Comparison of ENCODE assay signal across 8 mouse cellular contexts in genomic region chr17:78201221-78202058, GRCm38 (mm10). TPM values are rescaled to one million over a fixed set of nuclear protein-coding genes. Genes with fewer than 3 reads are reported as not detected.
DNase-seq lines count a peak whose midpoint lies in the region; ATAC-seq lines count a peak whose summit lies in the region.

No protein-coding gene starts in this region.

- DNase-seq in lung, postnatal 25 days (ENCODE audit: low spot score) = no peak
- DNase-seq in adrenal gland, adult 18-20 months (ENCODE audit: low spot score in 2 of 2) = peak; percentile 44 to 45
- DNase-seq in liver, embryonic 11.5 days (ENCODE audit: low spot score) = peak; percentile 50
- no peak for DNase-seq in frontal cortex, adult 2 months (ENCODE audit: extremely low spot score in 1 of 2, low spot score in 1 of 2)

- H3K27me3 ChIP-seq in lung, embryonic 16.5 days (ENCODE audit: control insufficient read depth, insufficient read depth, low read depth, low read length) = peaks cover 31% of the 10 kb centered on the region
- peaks cover 13% of the 10 kb centered on the region for H3K27me3 ChIP-seq in embryonic facial prominence, embryonic 13.5 days
- no peaks in the 10 kb centered on the region for H3K27me3 ChIP-seq in hindbrain, embryonic 13.5 days
- H3K27me3 ChIP-seq in liver, embryonic 11.5 days (replicated peaks; ENCODE audit: control insufficient read depth, insufficient read depth, low read length) = peaks cover 3% of the 10 kb centered on the region; the same call in 1 of the 2 replicates
- no peaks in the 10 kb centered on the region for H3K27me3 ChIP-seq in neural tube, embryonic 15.5 days (replicated peaks)

- peak overlapping the region; percentile 86 for H3K4me2 ChIP-seq in lung, embryonic 16.5 days (ENCODE audit: low read depth, low read length)
- peak overlapping the region; percentile 97 for H3K4me2 ChIP-seq in embryonic facial prominence, embryonic 13.5 days
- H3K4me2 ChIP-seq in hindbrain, embryonic 13.5 days = peak overlapping the region; percentile 97
- H3K4me2 ChIP-seq in liver, embryonic 11.5 days = peak overlapping the region; percentile 94
- peak overlapping the region; percentile 94 for H3K4me2 ChIP-seq in neural tube, embryonic 15.5 days

- H3K36me3 ChIP-seq in lung, embryonic 16.5 days (ENCODE audit: control insufficient read depth, insufficient read depth, low read length) = no peaks in the 10 kb centered on the region
- H3K36me3 ChIP-seq in embryonic facial prominence, embryonic 13.5 days = no peaks in the 10 kb centered on the region
- no peaks in the 10 kb centered on the region for H3K36me3 ChIP-seq in hindbrain, embryonic 13.5 days
- H3K36me3 ChIP-seq in liver, embryonic 11.5 days (ENCODE audit: control insufficient read depth, insufficient read depth, low read length) = no peaks in the 10 kb centered on the region
- H3K36me3 ChIP-seq in neural tube, embryonic 15.5 days = no peaks in the 10 kb centered on the region

- H3K4me3 ChIP-seq in lung, embryonic 16.5 days (ENCODE audit: low read length) = peak overlapping the region; percentile 71
- peak overlapping the region; percentile 81 for H3K4me3 ChIP-seq in embryonic facial prominence, embryonic 13.5 days
- peak overlapping the region; percentile 92 for H3K4me3 ChIP-seq in hindbrain, embryonic 13.5 days
- H3K4me3 ChIP-seq in liver, embryonic 11.5 days (ENCODE audit: low read depth, low read length) = peak overlapping the region; percentile 64
- H3K4me3 ChIP-seq in neural tube, embryonic 15.5 days (replicated peaks) = peak overlapping the region; percentile 93

- H3K9ac ChIP-seq in lung, embryonic 16.5 days (ENCODE audit: low read length) = peak overlapping the region; percentile 76
- H3K9ac ChIP-seq in embryonic facial prominence, embryonic 13.5 days = peak overlapping the region; percentile 87
- H3K9ac ChIP-seq in hindbrain, embryonic 13.5 days = peak overlapping the region; percentile 90
- H3K9ac ChIP-seq in liver, embryonic 11.5 days (ENCODE audit: low read depth, low read length) = peak overlapping the region; percentile 72
- H3K9ac ChIP-seq in neural tube, embryonic 15.5 days (replicated peaks) = peak overlapping the region; percentile 83

- peak; percentile 43 for ATAC-seq in lung, embryonic 16.5 days (ENCODE audit: low read depth)
- ATAC-seq in embryonic facial prominence, embryonic 13.5 days (ENCODE audit: insufficient number of reproducible peaks, insufficient read depth, low FRiP score, low TSS enrichment, low read depth) = peak; percentile 32; the same call in 1 of the 2 replicates
- ATAC-seq in hindbrain, embryonic 13.5 days (ENCODE audit: low FRiP score) = peak; percentile 67
- peak; percentile 66 for ATAC-seq in liver, embryonic 11.5 days (replicated peaks; ENCODE audit: low FRiP score)
- peak; percentile 65 for ATAC-seq in neural tube, embryonic 15.5 days (ENCODE audit: low FRiP score)

- H3K27ac ChIP-seq in lung, embryonic 16.5 days (ENCODE audit: low read length) = no peak overlapping the region
- peak overlapping the region; percentile 98; the same call in 1 of the 2 replicates for H3K27ac ChIP-seq in embryonic facial prominence, embryonic 13.5 days
- H3K27ac ChIP-seq in hindbrain, embryonic 13.5 days = peak overlapping the region; percentile 93
- H3K27ac ChIP-seq in liver, embryonic 11.5 days (ENCODE audit: low read depth, low read length) = no peak overlapping the region
- peak overlapping the region; percentile 94 for H3K27ac ChIP-seq in neural tube, embryonic 15.5 days (replicated peaks)

- WGBS in lung, embryonic 16.5 days = under 1% methylated on average over 39 of the region's 39 CpGs
- under 1% methylated on average over 39 of the region's 39 CpGs for WGBS in embryonic facial prominence, embryonic 13.5 days
- under 1% methylated on average over 39 of the region's 39 CpGs for WGBS in hindbrain, embryonic 13.5 days
- under 1% methylated on average over 39 of the region's 39 CpGs for WGBS in liver, embryonic 11.5 days
- whole genome bisulfite sequencing in neural tube, embryonic 15.5 days = under 1% methylated on average over 39 of the region's 39 CpGs

- peaks cover 25% of the 10 kb centered on the region for H3K4me1 ChIP-seq in lung, embryonic 16.5 days (replicated peaks; ENCODE audit: control insufficient read depth, insufficient read depth, low read length)
- H3K4me1 ChIP-seq in embryonic facial prominence, embryonic 13.5 days = peaks cover 44% of the 10 kb centered on the region
- H3K4me1 ChIP-seq in hindbrain, embryonic 13.5 days (replicated peaks) = peaks cover 56% of the 10 kb centered on the region
- peaks cover 11% of the 10 kb centered on the region for H3K4me1 ChIP-seq in liver, embryonic 11.5 days (replicated peaks; ENCODE audit: control insufficient read depth, insufficient read depth, low read length)
- peaks cover 47% of the 10 kb centered on the region for H3K4me1 ChIP-seq in neural tube, embryonic 15.5 days

- no peaks in the 10 kb centered on the region for H3K9me3 ChIP-seq in lung, embryonic 16.5 days (ENCODE audit: control insufficient read depth, low read length)
- H3K9me3 ChIP-seq in embryonic facial prominence, embryonic 13.5 days = no peaks in the 10 kb centered on the region
- no peaks in the 10 kb centered on the region for H3K9me3 ChIP-seq in hindbrain, embryonic 13.5 days
- no peaks in the 10 kb centered on the region for H3K9me3 ChIP-seq in liver, embryonic 11.5 days (ENCODE audit: control insufficient read depth, low read length)
- H3K9me3 ChIP-seq in neural tube, embryonic 15.5 days (replicated peaks) = no peaks in the 10 kb centered on the region

RNA-seq across cellular contexts. Expression of gene Crim1, which starts 1.4 kb away (rescaled TPM):
- 4.7 and 5.1 TPM in 2 replicates for polyA plus RNA-seq in lung, embryonic 16.5 days (2015; fragmentation: Nextera tagmentation; extraction: Ambion mirVana)
- total RNA-seq in adrenal gland, adult 18-20 months (2021) = 10 to 100 TPM; 32.7 to 33.3 TPM
- polyA plus RNA-seq in embryonic facial prominence, embryonic 13.5 days (2015; fragmentation: Nextera tagmentation; extraction: Ambion mirVana) = 6.5 and 7.7 TPM in 2 replicates
- 9.8 and 10.4 TPM in 2 replicates for polyA plus RNA-seq in hindbrain, embryonic 13.5 days (2015; fragmentation: Nextera tagmentation; extraction: Ambion mirVana)
- polyA plus RNA-seq in liver, embryonic 11.5 days (2014; fragmentation: Nextera tagmentation; extraction: Ambion mirVana) = 1.9 and 2.7 TPM in 2 replicates
- 15.8 and 17.4 TPM in 2 replicates for polyA plus RNA-seq in neural tube, embryonic 15.5 days (2015; fragmentation: Nextera tagmentation; extraction: Ambion mirVana)
- polyA plus RNA-seq in frontal cortex, adult 2 months (2012; rRNA removed) = 23.7 and 33.3 TPM in 2 replicates

Comparison
In these comparisons a context has a peak if more than half of its experiments do, and no peak if none do; other contexts are left out.
1. H3K27ac ChIP-seq: peak in embryonic facial prominence, embryonic 13.5 days (single experiment), hindbrain, embryonic 13.5 days (single experiment) and neural tube, embryonic 15.5 days (single experiment); none in lung, embryonic 16.5 days (single experiment) and liver, embryonic 11.5 days (single experiment).
2. DNase-seq: peak in adrenal gland, adult 18-20 months (2 of 2) and liver, embryonic 11.5 days (single experiment); none in lung, postnatal 25 days (single experiment) and frontal cortex, adult 2 months (0 of 2).
3. Peak in every context shown above with its lines, with median percentiles within 50 percentile points of each other: ATAC-seq, H3K4me2 ChIP-seq, H3K4me3 ChIP-seq and H3K9ac ChIP-seq.